12 mouse cellular contexts compared by ENCODE assay signal in genomic region chr5:98363428-98363827, GRCm38 (mm10). TPM values are rescaled to one million over a fixed set of nuclear protein-coding genes. Genes with fewer than 3 reads are reported as not detected.
DNase-seq lines count a peak whose midpoint lies in the region; ATAC-seq and TF ChIP-seq lines count a peak whose summit lies in the region.
"Had no signal": no experiment of that assay in that cellular context is flagged by ENCODE, and none has a peak within 500 bp of the region (broad histone marks: within the 10 kb centered on the region; RNA-seq: fewer than 3 reads in every experiment).

No protein-coding gene starts in this region.

- H3K9ac ChIP-seq in liver, adult 2 months (ENCODE audit: low read depth, low read length), result no peak overlapping the region
- no peak overlapping the region for H3K9ac ChIP-seq in liver, embryonic 12.5 days
- H3K9ac ChIP-seq in MEL (ENCODE audit: control insufficient read depth, low read depth, low read length, poor library complexity, severe bottlenecking), result no peak overlapping the region

- H3K27ac ChIP-seq in liver, adult 2 months (replicated peaks; ENCODE audit: insufficient read depth, low read depth, low read length), result no peak overlapping the region
- no peak overlapping the region for H3K27ac ChIP-seq in liver, embryonic 12.5 days
- no peak overlapping the region for H3K27ac ChIP-seq in MEL (ENCODE audit: control insufficient read depth, low read depth, low read length)

- ATAC-seq in liver, embryonic 12.5 days, result no peak

- no peaks in the 10 kb centered on the region for H3K9me3 ChIP-seq in liver, embryonic 12.5 days (replicated peaks)
- no peaks in the 10 kb centered on the region for H3K9me3 ChIP-seq in MEL (replicated peaks; ENCODE audit: insufficient read depth, low read length)

- no peak for TF ChIP-seq POLR2A in liver, adult 2 months (IDR thresholded peaks at IDR 0.05; ENCODE audit: extremely low read depth, insufficient read depth, low read length)
- TF ChIP-seq POLR2A in MEL (IDR thresholded peaks at IDR 0.05; ENCODE audit: control insufficient read depth in 1 of 2, insufficient read depth in 1 of 2, low read depth in 1 of 2, low read length in 2 of 2, poor library complexity in 1 of 2), result no peak

- no peaks in the 10 kb centered on the region for H3K4me1 ChIP-seq in liver, adult 2 months (ENCODE audit: control insufficient read depth, insufficient read depth, low read length)
- no peaks in the 10 kb centered on the region for H3K4me1 ChIP-seq in liver, embryonic 12.5 days
- H3K4me1 ChIP-seq in MEL (ENCODE audit: control insufficient read depth in 1 of 2, insufficient read depth in 2 of 2, low read length in 2 of 2), result no peaks in the 10 kb centered on the region

- peak; percentile 12 for DNase-seq in liver, adult 2 months (ENCODE audit: extremely low read depth, low read depth, low spot score)
- DNase-seq in MEL (ENCODE audit: low read depth, low spot score), result peak; percentile 3
- peak; percentile 14 for DNase-seq in c-Kit-positive CD71-negative TER-119-negative erythroid progenitor cells, embryonic 14.5 days (ENCODE audit: low read depth)
- peak; percentile 28 for DNase-seq in lung, postnatal 10 days
- DNase-seq in cerebellum, postnatal 10 days, result no peak
- no peak for DNase-seq in natural killer cell, adult 2 months (ENCODE audit: low spot score in 2 of 2)
- DNase-seq in thymus, postnatal 36 days, result no peak
- DNase-seq: adrenal gland, postnatal 25 days; kidney, adult 9 months had no signal

- no peak overlapping the region for H3K4me3 ChIP-seq in liver, adult 2 months (ENCODE audit: insufficient read depth, low read depth, low read length)
- H3K4me3 ChIP-seq in liver, embryonic 12.5 days, result no peak overlapping the region
- no peak overlapping the region for H3K4me3 ChIP-seq in MEL (ENCODE audit: control insufficient read depth in 1 of 2, insufficient read depth in 1 of 2, low read depth in 2 of 2, low read length in 2 of 2)
- H3K4me3 ChIP-seq: erythroblast, embryonic 14.5 days had no signal

- no peak for TF ChIP-seq RAD21 in MEL (IDR thresholded peaks at IDR 0.05; ENCODE audit: low read depth, low read length)

- no peaks in the 10 kb centered on the region for H3K27me3 ChIP-seq in liver, adult 2 months (ENCODE audit: control insufficient read depth, insufficient read depth, low read length)
- no peaks in the 10 kb centered on the region for H3K27me3 ChIP-seq in liver, embryonic 12.5 days (replicated peaks)
- no peaks in the 10 kb centered on the region for H3K27me3 ChIP-seq in MEL (ENCODE audit: control insufficient read depth in 1 of 2, insufficient read depth in 2 of 2, low read length in 2 of 2)

- H3K4me2 ChIP-seq in liver, embryonic 12.5 days, result no peak overlapping the region

- H3K79me2 ChIP-seq in liver, adult 2 months (ENCODE audit: control insufficient read depth, insufficient read depth, low read length), result no peaks in the 10 kb centered on the region
- no peaks in the 10 kb centered on the region for H3K79me2 ChIP-seq in MEL (ENCODE audit: control insufficient read depth, insufficient read depth, low read length, poor library complexity)

- peak; percentile 56 for TF ChIP-seq CTCF in liver, adult 2 months (IDR thresholded peaks at IDR 0.05; ENCODE audit: low read depth, low read length)
- TF ChIP-seq CTCF in MEL (IDR thresholded peaks at IDR 0.05 in 2 of 3, conservative IDR thresholded peaks at IDR 0.05 in 1 of 3; ENCODE audit: control insufficient read depth in 1 of 3, insufficient read depth in 1 of 3, low read depth in 2 of 3, low read length in 3 of 3, poor library complexity in 1 of 3, severe bottlenecking in 1 of 3), result peak; percentile 12 to 25 (median 17); a peak in 2 of 6 replicates

- H3K36me3 ChIP-seq in liver, adult 2 months (ENCODE audit: control insufficient read depth, insufficient read depth, low read length), result no peaks in the 10 kb centered on the region
- H3K36me3 ChIP-seq in liver, embryonic 12.5 days, result no peaks in the 10 kb centered on the region
- no peaks in the 10 kb centered on the region for H3K36me3 ChIP-seq in MEL (ENCODE audit: control insufficient read depth in 1 of 2, insufficient read depth in 2 of 2, low read length in 2 of 2)

- TF ChIP-seq EP300 in MEL (IDR thresholded peaks at IDR 0.05; ENCODE audit: low read depth in 1 of 2, low read length in 2 of 2), result no peak

- WGBS in liver, adult 2 months, result 46% methylated on average over 8 of the region's 8 CpGs
- WGBS in liver, embryonic 12.5 days (ENCODE audit: insufficient replicate concordance), result 29% methylated on average over 8 of the region's 8 CpGs

TF ChIP-seq in MEL, 35 proteins besides CTCF, POLR2A, EP300 and RAD21:
- TF ChIP-seq KAT2A (conservative IDR thresholded peaks at IDR 0.05; ENCODE audit: low read depth, low read length) (no peak), TAL1 (IDR thresholded peaks at IDR 0.05; ENCODE audit: low read length) (no peak), ZNF384 (IDR thresholded peaks at IDR 0.05; ENCODE audit: low read depth, low read length) (no peak)

RNA-seq across cellular contexts. Expression of gene Cfap299, which starts 34.3 kb away (rescaled TPM):
- total RNA-seq in liver, adult 2 months (2014; rRNA removed), result not detected in 2 replicates
- not detected in 2 replicates for polyA plus RNA-seq in liver, adult 2 months (2012; rRNA removed)
- not detected in 2 replicates for polyA plus RNA-seq in liver, embryonic 12.5 days (2016; fragmentation: Nextera tagmentation; extraction: Ambion mirVana)
- not detected in 2 replicates for total RNA-seq in MEL (2012; rRNA removed)
- polyA plus RNA-seq in MEL (2012; ENCODE audit: insufficient read depth in 1 of 2, insufficient read length in 2 of 2, low read depth in 1 of 2, low replicate concordance in 2 of 2, missing spikeins in 1 of 2), result not detected
- total RNA-seq: adrenal gland, postnatal 25 days had no signal
- polyA plus RNA-seq: erythroblast, embryonic 14.5 days; neural tube, embryonic 11.5 days had no signal

Comparison
In these comparisons a context has a peak if more than half of its experiments do, and no peak if none do; other contexts are left out.
1. DNase-seq: peak in liver, adult 2 months (single experiment), MEL (single experiment), c-Kit-positive CD71-negative TER-119-negative erythroid progenitor cells, embryonic 14.5 days (single experiment) and lung, postnatal 10 days (single experiment); none in cerebellum, postnatal 10 days (0 of 2), natural killer cell, adult 2 months (0 of 2) and thymus, postnatal 36 days (0 of 2).